Mouse (Mus musculus) liver, postnatal 0 days (tissue): ENCODE measurements around the gene Galnt10. TPM values are rescaled to one million over a fixed set of nuclear protein-coding genes. Genes with fewer than 3 reads are reported as not detected.

Experiments
- ATAC-seq: fragments of 200-750 bp; cut with Nextera tagmentation; 2 replicates; pipeline ENCODE4 v1.8.0; 2017; ENCODE audit warnings: mild to moderate bottlenecking, moderate library complexity
- DNase-seq: peaks from one replicate; pipeline ENCODE4 v3.0.0-alpha.2; 2016
- H3K27ac ChIP-seq: fragments of 300-500 bp; sonication (generic); 2 replicates; pipeline ENCODE4 v1.5.1; 2014; ENCODE audit warnings: antibody characterized with exemption, moderate library complexity, mild to moderate bottlenecking, low read depth
- H3K27me3 ChIP-seq: fragments of 300-500 bp; sonication (generic); 2 replicates; pipeline ENCODE4 v1.6.1; 2014; ENCODE audit warnings: low read length, control low read depth, mixed read lengths; ENCODE audit not compliant: insufficient read depth
- H3K36me3 ChIP-seq: fragments of 300-500 bp; sonication (generic); replicated peaks from 2 replicates; pipeline ENCODE4 v1.6.1; 2014; ENCODE audit warnings: mild to moderate bottlenecking, control low read depth, low read length, moderate library complexity, mixed read lengths; ENCODE audit not compliant: insufficient read depth
- H3K4me1 ChIP-seq: fragments of 300-500 bp; sonication (generic); 2 replicates; pipeline ENCODE4 v1.6.1; 2014; ENCODE audit warnings: antibody characterized with exemption, mild to moderate bottlenecking, control low read depth; ENCODE audit not compliant: insufficient read depth
- H3K4me2 ChIP-seq: fragments of 300-500 bp; sonication (generic); 2 replicates; pipeline ENCODE4 v1.6.1; 2014; ENCODE audit warnings: low read depth, mild to moderate bottlenecking, low read length, moderate library complexity, mixed read lengths
- H3K4me3 ChIP-seq: fragments of 300-500 bp; sonication (generic); 2 replicates; pipeline ENCODE4 v1.5.1; 2014; ENCODE audit warnings: low read depth, low read length
- H3K9ac ChIP-seq: fragments of 300-500 bp; sonication (generic); replicated peaks from 2 replicates; pipeline ENCODE4 v1.6.1; 2014; ENCODE audit warnings: mild to moderate bottlenecking, moderate library complexity
- H3K9me3 ChIP-seq: fragments of 300-500 bp; sonication (generic); 2 replicates; pipeline ENCODE4 v1.6.1; 2016; ENCODE audit warnings: mild to moderate bottlenecking, control low read depth, low read length, mixed read lengths
- CTCF ChIP-seq: sonication (generic); IDR thresholded peaks from 2 replicates; pipeline ENCODE4 v1.5.1; 2016; ENCODE audit warnings: antibody characterized with exemption, low read depth
- EP300 ChIP-seq: IDR thresholded peaks from 2 replicates; pipeline ENCODE4 v1.6.1; 2016; ENCODE audit warnings: antibody characterized with exemption, low read depth, mild to moderate bottlenecking
- WGBS: fragments of 180-500 bp; shearing (Covaris S2); extraction: QIAGEN DNeasy Blood & Tissue Kit; methylation state at CpG from one replicate; pipeline ENCODE4 v1.1.7; 2014; ENCODE audit not compliant: insufficient replicate concordance; 5-methylcytosine and 5-hydroxymethylcytosine counted together
- polyA plus RNA-seq: library from polyadenylated mRNA; unstranded; fragments of >200 nt; fragmentation: Nextera tagmentation; extraction: Ambion mirVana; gene quantifications from 2 replicates; pipeline ENCODE4 v1.2.1, GENCODE M21; 2015

Gene Galnt10
- polyA plus RNA-seq, 1 experiment from 2014 or later, result 8.2 TPM

DNA sequence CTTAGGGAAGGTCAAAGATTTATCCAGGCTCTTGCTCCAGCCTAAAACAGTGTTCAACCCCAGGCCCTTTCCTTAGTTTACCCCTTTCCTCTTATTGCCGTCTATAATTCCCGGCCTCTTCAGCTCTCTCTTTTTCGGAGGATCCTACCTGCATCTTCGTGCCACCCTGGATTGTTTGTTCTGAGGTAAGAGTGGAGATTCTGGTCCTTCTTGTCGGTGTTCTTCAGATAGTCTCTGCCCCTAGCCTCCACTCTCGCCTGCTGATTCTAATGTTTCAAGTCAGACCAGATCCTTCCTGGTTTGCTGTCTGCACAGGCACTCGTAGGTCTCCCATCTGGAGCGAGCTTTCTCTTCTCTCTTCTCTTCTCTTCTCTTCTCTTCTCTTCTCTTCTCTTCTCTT is 605 bp downstream of the Galnt10 start:
- Histone ChIP-seq H3K36me3 (peaks cover 4% of the 10 kb centered on the region; the same call in 1 of the 2 replicates), H3K9me3 (no peaks in the 10 kb centered on the region), H3K9ac (peak overlapping the region; percentile 76), H3K27me3 (no peaks in the 10 kb centered on the region), H3K4me1 (peaks cover 17% of the 10 kb centered on the region), H3K27ac (no peak overlapping the region; the same call in 1 of the 2 replicates), H3K4me2 (peak overlapping the region; percentile 100), H3K4me3 (peak overlapping the region; percentile 70)
- no peak for DNase-seq
- no peak for ATAC-seq
- TF ChIP-seq CTCF (no peak), EP300 (no peak)
- 20% methylated on average over 8 of the region's 8 CpGs for WGBS

DNA sequence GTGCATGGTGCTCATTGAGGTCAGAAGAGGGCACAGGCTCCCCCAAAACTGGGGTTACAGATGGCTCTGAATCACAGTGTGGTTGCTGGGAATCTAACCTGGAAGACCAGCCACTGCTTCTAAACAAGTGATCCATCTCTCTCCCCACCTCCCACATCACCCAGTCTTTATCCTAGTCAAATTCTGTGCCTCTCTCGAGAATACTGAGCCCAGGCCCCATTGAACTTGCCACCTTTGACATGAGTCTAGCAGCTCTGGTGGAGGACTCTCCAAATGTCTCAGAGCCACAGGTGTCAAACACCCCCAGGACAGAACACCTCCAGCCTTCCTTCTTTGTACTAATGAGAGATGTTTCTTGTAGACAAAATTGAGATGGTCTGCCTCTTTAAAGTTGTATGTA is 1.2 kb downstream of the Galnt10 start:
- H3K36me3 ChIP-seq, result peaks cover 4% of the 10 kb centered on the region; the same call in 1 of the 2 replicates
- ATAC-seq, result no peak
- peak overlapping the region; percentile 76 for H3K9ac ChIP-seq
- no peak for DNase-seq
- no peaks in the 10 kb centered on the region for H3K27me3 ChIP-seq
- no peak overlapping the region for H3K27ac ChIP-seq
- no peak for TF ChIP-seq CTCF
- no peak for TF ChIP-seq EP300
- H3K4me3 ChIP-seq, result peak overlapping the region; percentile 70
- no peaks in the 10 kb centered on the region for H3K9me3 ChIP-seq
- whole genome bisulfite sequencing, result 15% methylated on average over 1 of the region's 1 CpGs
- peak overlapping the region; percentile 100 for H3K4me2 ChIP-seq
- peaks cover 23% of the 10 kb centered on the region for H3K4me1 ChIP-seq

DNA sequence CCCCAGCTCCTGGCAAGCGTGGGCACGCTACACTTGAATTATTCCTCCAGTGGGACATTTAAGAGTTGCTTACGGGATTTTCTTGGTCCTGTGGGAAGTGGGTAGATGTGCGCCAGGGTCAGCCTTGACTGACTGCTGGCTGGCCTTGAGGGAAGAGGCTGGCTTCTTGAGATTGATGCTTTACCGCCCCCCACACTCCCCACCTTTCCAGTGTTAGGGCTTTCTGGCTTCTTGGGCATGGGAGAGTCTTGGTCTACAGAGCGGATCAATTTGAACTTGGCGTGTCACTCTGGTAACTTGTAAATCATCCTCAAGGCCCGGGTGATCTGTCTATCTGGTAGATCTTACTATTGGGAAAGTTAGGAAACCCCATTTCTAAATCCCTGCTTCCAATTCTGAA is 1.7 kb downstream of the Galnt10 start:
- peaks cover 4% of the 10 kb centered on the region; the same call in 1 of the 2 replicates for H3K36me3 ChIP-seq
- no peak for DNase-seq
- ATAC-seq, result no peak
- H3K4me3 ChIP-seq, result peak overlapping the region; percentile 70
- H3K27ac ChIP-seq, result no peak overlapping the region
- H3K9ac ChIP-seq, result peak overlapping the region; percentile 76
- TF ChIP-seq CTCF (no peak), EP300 (no peak)
- peaks cover 28% of the 10 kb centered on the region for H3K4me1 ChIP-seq
- H3K27me3 ChIP-seq, result no peaks in the 10 kb centered on the region
- 87% methylated on average over 8 of the region's 8 CpGs for WGBS
- no peaks in the 10 kb centered on the region for H3K9me3 ChIP-seq
- H3K4me2 ChIP-seq, result peak overlapping the region; percentile 100

DNA sequence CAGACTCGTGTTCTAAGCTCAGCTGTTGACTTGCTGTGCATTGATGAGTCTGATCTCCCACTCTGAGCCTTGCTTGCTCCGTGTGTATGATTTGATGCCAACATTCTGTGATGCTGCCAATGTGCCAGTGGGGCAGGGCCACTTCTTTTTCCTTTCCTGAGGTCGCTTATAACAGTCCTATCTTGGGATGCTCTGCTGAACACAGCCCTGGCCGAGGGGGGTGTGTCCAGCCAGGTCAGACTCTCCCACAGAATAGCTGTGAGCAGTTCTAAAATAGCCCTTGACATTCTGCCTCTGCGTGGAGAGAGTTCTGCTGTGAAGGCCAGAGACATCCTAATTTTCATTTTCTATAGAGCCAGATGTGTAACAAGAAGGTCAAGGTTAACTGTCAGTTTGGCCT is 2.2 kb downstream of the Galnt10 start:
- Histone ChIP-seq H3K9me3 (no peaks in the 10 kb centered on the region), H3K27me3 (no peaks in the 10 kb centered on the region), H3K4me1 (peaks cover 33% of the 10 kb centered on the region), H3K9ac (peak overlapping the region; percentile 76; the same call in 1 of the 2 replicates), H3K4me3 (peak overlapping the region; percentile 70), H3K27ac (no peak overlapping the region), H3K36me3 (peaks cover 4% of the 10 kb centered on the region; the same call in 1 of the 2 replicates), H3K4me2 (peak overlapping the region; percentile 100)
- no peak for ATAC-seq
- DNase-seq, result no peak
- TF ChIP-seq EP300 (no peak), CTCF (no peak)
- 75% methylated on average over 5 of the region's 5 CpGs for WGBS

DNA sequence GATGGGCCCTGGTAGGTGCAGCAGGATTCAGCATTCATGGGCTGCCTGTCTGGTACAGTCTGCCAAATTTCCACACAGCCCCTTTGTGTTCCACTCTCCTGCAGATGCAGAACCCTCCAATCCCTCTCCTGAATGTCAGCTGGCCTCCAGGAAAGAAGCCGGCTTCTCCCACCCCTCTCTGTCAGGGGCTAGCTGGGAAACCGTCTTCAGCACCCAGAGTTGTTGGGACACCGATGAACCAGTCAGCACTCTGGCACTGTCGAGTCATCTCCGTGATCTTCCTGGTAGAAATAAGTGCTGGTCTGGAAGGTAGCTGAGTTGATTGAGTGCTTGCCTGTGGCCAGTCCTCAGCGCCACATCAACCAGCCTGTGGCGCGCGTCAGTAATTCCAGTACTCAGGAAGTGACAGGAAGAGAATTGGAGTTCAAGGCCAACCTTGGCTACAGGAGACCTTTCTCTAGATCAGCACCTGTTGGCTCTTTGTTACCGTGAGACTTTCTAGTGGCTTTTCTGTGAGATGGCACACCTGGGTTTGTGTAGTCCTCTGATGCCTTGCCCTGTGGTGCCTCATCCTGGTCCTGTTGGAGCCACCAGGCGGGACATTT is 3.1 kb downstream of the Galnt10 start:
- TF ChIP-seq CTCF (no peak), EP300 (no peak)
- Histone ChIP-seq H3K27me3 (no peaks in the 10 kb centered on the region), H3K9me3 (no peaks in the 10 kb centered on the region), H3K4me2 (peak overlapping the region; percentile 100; the same call in 1 of the 2 replicates), H3K9ac (no peak overlapping the region), H3K4me3 (no peak overlapping the region), H3K36me3 (peaks cover 4% of the 10 kb centered on the region; the same call in 1 of the 2 replicates), H3K27ac (no peak overlapping the region), H3K4me1 (peaks cover 41% of the 10 kb centered on the region)
- 92% methylated on average over 11 of the region's 11 CpGs for WGBS
- ATAC-seq, result no peak
- no peak for DNase-seq

DNA sequence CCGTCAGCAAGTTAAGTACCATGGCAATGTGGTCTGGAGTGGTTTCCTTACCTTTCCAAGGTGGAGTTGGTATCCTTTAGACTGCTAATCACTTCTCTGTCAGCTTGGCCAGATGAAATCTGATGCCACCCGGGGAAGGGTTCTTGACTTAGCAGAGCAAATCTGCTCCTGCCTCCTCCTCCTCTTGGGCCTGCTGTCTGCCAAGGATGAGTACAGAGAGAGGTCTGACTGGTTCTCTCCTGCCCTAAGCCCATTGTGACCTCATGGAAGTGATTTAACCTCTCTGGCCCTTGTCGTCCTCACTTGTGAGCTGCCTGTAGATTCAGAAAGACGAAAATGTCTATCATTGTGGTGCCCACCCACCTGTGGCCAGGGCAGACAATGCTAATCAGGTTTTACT is 4.0 kb downstream of the Galnt10 start:
- Histone ChIP-seq H3K9ac (no peak overlapping the region), H3K4me1 (peaks cover 45% of the 10 kb centered on the region), H3K4me3 (no peak overlapping the region), H3K36me3 (peaks cover 4% of the 10 kb centered on the region; the same call in 1 of the 2 replicates), H3K27me3 (no peaks in the 10 kb centered on the region), H3K9me3 (no peaks in the 10 kb centered on the region), H3K4me2 (peak overlapping the region; percentile 67), H3K27ac (no peak overlapping the region)
- no peak for DNase-seq
- no peak for ATAC-seq
- 56% methylated on average over 4 of the region's 4 CpGs for WGBS
- no peak for TF ChIP-seq CTCF
- no peak for TF ChIP-seq EP300
